ENCODE assay signal across 8 mouse cellular contexts in the genomic region with DNA sequence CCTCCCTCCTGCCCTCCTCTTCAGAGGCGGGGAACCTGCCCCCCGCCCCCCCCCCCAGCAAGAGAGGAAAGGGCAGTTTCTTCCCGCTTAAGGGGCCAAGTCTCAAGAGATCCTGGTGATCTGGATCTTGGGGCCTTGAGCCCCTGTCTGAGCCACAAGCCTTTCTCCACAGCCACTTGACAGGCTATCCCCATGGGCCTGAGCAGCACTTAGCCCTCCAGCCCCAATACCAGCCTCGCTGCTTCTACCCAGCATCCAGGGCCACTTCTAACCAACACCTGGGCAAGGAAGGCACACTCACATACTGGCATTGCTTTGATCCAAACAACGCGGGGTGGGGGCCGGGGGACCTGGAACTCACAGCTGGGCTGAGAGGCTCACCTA. TPM values are rescaled to one million over a fixed set of nuclear protein-coding genes. Genes with fewer than 3 reads are reported as not detected.
DNase-seq lines count a peak whose midpoint lies in the region; ATAC-seq and TF ChIP-seq lines count a peak whose summit lies in the region.

No protein-coding gene starts in this region.

- no peak for DNase-seq in kidney, adult 11 months
- no peak for DNase-seq in forebrain, embryonic 11.5 days (ENCODE audit: low spot score)
- no peak for DNase-seq in adrenal gland, postnatal 4 days (ENCODE audit: low spot score in 2 of 2)
- DNase-seq in adrenal gland, postnatal 25 days: no peak
- no peak for DNase-seq in right cerebral cortex, postnatal 10 days (ENCODE audit: low spot score in 2 of 2)

- H3K4me1 ChIP-seq in kidney, embryonic 16.5 days (ENCODE audit: insufficient read depth, low read length): 0 out of 2 replicates have a peak, but pooled peaks cover 4% of the 10 kb centered on the region
- no peaks in the 10 kb centered on the region; the same call in 1 of the 2 replicates for H3K4me1 ChIP-seq in forebrain, embryonic 11.5 days (replicated peaks; ENCODE audit: control insufficient read depth, insufficient read depth, low read length)
- no peaks in the 10 kb centered on the region for H3K4me1 ChIP-seq in intestine, postnatal 0 days (replicated peaks; ENCODE audit: control insufficient read depth, insufficient read depth, low read length)
- no peaks in the 10 kb centered on the region for H3K4me1 ChIP-seq in neural tube, embryonic 12.5 days

- peak overlapping the region; percentile 61 for H3K4me2 ChIP-seq in kidney, embryonic 16.5 days (replicated peaks; ENCODE audit: low read depth, low read length)
- H3K4me2 ChIP-seq in forebrain, embryonic 11.5 days (ENCODE audit: low read depth, low read length, severe bottlenecking): peak overlapping the region; percentile 60
- peak overlapping the region; percentile 81 for H3K4me2 ChIP-seq in intestine, postnatal 0 days (replicated peaks; ENCODE audit: low read depth)
- peak overlapping the region; percentile 73 for H3K4me2 ChIP-seq in neural tube, embryonic 12.5 days (replicated peaks)

- peak; percentile 79 for ATAC-seq in kidney, embryonic 16.5 days (ENCODE audit: low FRiP score, low TSS enrichment)
- peak; percentile 61 for ATAC-seq in forebrain, embryonic 11.5 days (replicated peaks; ENCODE audit: low FRiP score)
- 0 out of 2 replicates have a peak, but pooled peaks have one; percentile 15 for ATAC-seq in intestine, postnatal 0 days
- peak; percentile 48 for ATAC-seq in neural tube, embryonic 12.5 days (ENCODE audit: low FRiP score, low read depth)

- WGBS in kidney, embryonic 16.5 days: 48% methylated on average over 5 of the region's 7 CpGs
- WGBS in forebrain, embryonic 11.5 days: 24% methylated on average over 5 of the region's 7 CpGs
- WGBS in intestine, postnatal 0 days: 48% methylated on average over 5 of the region's 7 CpGs
- WGBS in neural tube, embryonic 12.5 days: 34% methylated on average over 4 of the region's 7 CpGs

- no peaks in the 10 kb centered on the region for H3K9me3 ChIP-seq in kidney, embryonic 16.5 days (ENCODE audit: low read length)
- H3K9me3 ChIP-seq in forebrain, embryonic 11.5 days (ENCODE audit: control insufficient read depth, low read length): no peaks in the 10 kb centered on the region
- H3K9me3 ChIP-seq in intestine, postnatal 0 days (ENCODE audit: control insufficient read depth): no peaks in the 10 kb centered on the region
- no peaks in the 10 kb centered on the region for H3K9me3 ChIP-seq in neural tube, embryonic 12.5 days

- H3K4me3 ChIP-seq in kidney, embryonic 16.5 days (ENCODE audit: low read length): peak overlapping the region; percentile 59
- peak overlapping the region; percentile 59 for H3K4me3 ChIP-seq in forebrain, embryonic 11.5 days (ENCODE audit: low read depth, low read length)
- peak overlapping the region; percentile 54 for H3K4me3 ChIP-seq in intestine, postnatal 0 days (ENCODE audit: low read depth, low read length)
- H3K4me3 ChIP-seq in neural tube, embryonic 12.5 days: peak overlapping the region; percentile 48

- no peaks in the 10 kb centered on the region for H3K36me3 ChIP-seq in kidney, embryonic 16.5 days (ENCODE audit: insufficient read depth, low read length)
- H3K36me3 ChIP-seq in forebrain, embryonic 11.5 days (ENCODE audit: control insufficient read depth, insufficient read depth, low read length): no peaks in the 10 kb centered on the region
- H3K36me3 ChIP-seq in intestine, postnatal 0 days (ENCODE audit: control insufficient read depth, insufficient read depth): no peaks in the 10 kb centered on the region
- H3K36me3 ChIP-seq in neural tube, embryonic 12.5 days: no peaks in the 10 kb centered on the region

- no peak overlapping the region for H3K27ac ChIP-seq in kidney, embryonic 16.5 days (ENCODE audit: low read length)
- no peak overlapping the region for H3K27ac ChIP-seq in forebrain, embryonic 11.5 days (ENCODE audit: low read depth, low read length)
- H3K27ac ChIP-seq in intestine, postnatal 0 days (ENCODE audit: low read depth, low read length): no peak overlapping the region
- no peak overlapping the region for H3K27ac ChIP-seq in neural tube, embryonic 12.5 days

- 0 out of 2 replicates have a peak overlapping the region, but pooled peaks have one; percentile 11 for H3K9ac ChIP-seq in kidney, embryonic 16.5 days (replicated peaks; ENCODE audit: low read length)
- H3K9ac ChIP-seq in forebrain, embryonic 11.5 days (ENCODE audit: low read length): no peak overlapping the region
- H3K9ac ChIP-seq in intestine, postnatal 0 days (ENCODE audit: low read depth, low read length): no peak overlapping the region
- H3K9ac ChIP-seq in neural tube, embryonic 12.5 days: 0 out of 2 replicates have a peak overlapping the region, but pooled peaks have one; percentile 45

- TF ChIP-seq CTCF in intestine, postnatal 0 days (IDR thresholded peaks at IDR 0.05; ENCODE audit: low read depth): no peak

- peaks cover 8% of the 10 kb centered on the region; the same call in 1 of the 2 replicates for H3K27me3 ChIP-seq in kidney, embryonic 16.5 days (ENCODE audit: insufficient read depth, low read length)
- H3K27me3 ChIP-seq in forebrain, embryonic 11.5 days (ENCODE audit: control insufficient read depth, insufficient read depth, low read length): no peaks in the 10 kb centered on the region; the same call in 1 of the 2 replicates
- no peaks in the 10 kb centered on the region for H3K27me3 ChIP-seq in intestine, postnatal 0 days (replicated peaks; ENCODE audit: control insufficient read depth, insufficient read depth, low read length)
- H3K27me3 ChIP-seq in neural tube, embryonic 12.5 days (replicated peaks): no peaks in the 10 kb centered on the region; the same call in none of the 2 replicates

RNA-seq across cellular contexts. Expression of gene Gpc4, which starts 0.5 kb away (rescaled TPM):
- 107 TPM in 2 replicates for polyA plus RNA-seq in kidney, embryonic 16.5 days (2015; fragmentation: Nextera tagmentation; extraction: Ambion mirVana)
- polyA plus RNA-seq in forebrain, embryonic 11.5 days (2014; fragmentation: Nextera tagmentation; extraction: Ambion mirVana): 80.9 and 81.2 TPM in 2 replicates
- 21.2 and 21.6 TPM in 2 replicates for polyA plus RNA-seq in intestine, postnatal 0 days (2015; fragmentation: Nextera tagmentation; extraction: Ambion mirVana)
- polyA plus RNA-seq in neural tube, embryonic 12.5 days (2016; fragmentation: Nextera tagmentation; extraction: Ambion mirVana): 16.0 and 16.9 TPM in 2 replicates
- 100 to 1,000 TPM; 183 to 209 TPM for total RNA-seq in adrenal gland, postnatal 4 days (2021)
- total RNA-seq in adrenal gland, postnatal 25 days (2021): 153 and 202 TPM in 2 replicates

Comparison
In these comparisons a context has a peak if more than half of its experiments do, and no peak if none do; other contexts are left out.
1. ATAC-seq: peak in every context shown above with its lines; median percentile 79 in kidney, embryonic 16.5 days; 61 in forebrain, embryonic 11.5 days; 48 in neural tube, embryonic 12.5 days; 15 in intestine, postnatal 0 days.
2. H3K9ac ChIP-seq: peak in kidney, embryonic 16.5 days (single experiment) and neural tube, embryonic 12.5 days (single experiment); none in forebrain, embryonic 11.5 days (single experiment) and intestine, postnatal 0 days (single experiment).
3. Peak in every context shown above with its lines, with median percentiles within 50 percentile points of each other: H3K4me2 ChIP-seq and H3K4me3 ChIP-seq.